Mouse (Mus musculus) CH12.LX (cell line): Measurements from ENCODE around the gene Cfap126. TPM values are rescaled to one million over a fixed set of nuclear protein-coding genes. Genes with fewer than 3 reads are reported as not detected.

Experiments used
- DNase-seq: peaks from one replicate; pipeline ENCODE4 v3.0.0-alpha.2; 2013; ENCODE audit errors: extremely low read depth
- H3K27ac ChIP-seq: 2 replicates; pipeline ENCODE4 v1.5.1; 2012; ENCODE audit warnings: low read depth, mild to moderate bottlenecking, control low read depth, moderate library complexity; ENCODE audit not compliant: insufficient read depth
- H3K27me3 ChIP-seq: replicated peaks from 2 replicates; pipeline ENCODE3; 2012; ENCODE audit warnings: inconsistent platforms
- H3K36me3 ChIP-seq, 2 experiments: replicated peaks in 1 of 2; 2 replicates each; pipeline versions ENCODE3 to v1.6.1; 2012; ENCODE audit warnings: inconsistent platforms in 1 of 2, low read length in 1 of 2, mild to moderate bottlenecking in 1 of 2, mixed read lengths in 1 of 2, moderate library complexity in 1 of 2; ENCODE audit not compliant: control insufficient read depth in 1 of 2, insufficient read depth in 1 of 2
- H3K4me1 ChIP-seq, 2 experiments: 2 replicates each; pipeline ENCODE4 v1.6.1; 2012; ENCODE audit warnings: inconsistent platforms in 1 of 2, moderate library complexity in 1 of 2; ENCODE audit not compliant: insufficient read depth in 2 of 2, control insufficient read depth in 1 of 2
- H3K4me2 ChIP-seq: 2 replicates; pipeline ENCODE4 v1.6.1; 2012; ENCODE audit warnings: low read depth, mild to moderate bottlenecking, control low read depth; ENCODE audit not compliant: poor library complexity, insufficient read depth, severe bottlenecking
- H3K4me3 ChIP-seq, 3 experiments: fragments of 150-350 bp in 1 of 3; sonication (generic) in 1 of 3; replicated peaks in 1 of 3; 2 replicates each; pipeline versions ENCODE3 to v1.5.1; 2011 to 2012; ENCODE audit warnings: low read depth in 2 of 3, low read length in 2 of 3, mild to moderate bottlenecking in 2 of 3, moderate library complexity in 2 of 3, control low read depth in 1 of 3, improper control_type of control experiment in 1 of 3, inconsistent platforms in 1 of 3, mixed read lengths in 1 of 3; ENCODE audit not compliant: poor library complexity in 1 of 3
- H3K79me2 ChIP-seq: replicated peaks from 2 replicates; pipeline ENCODE4 v1.6.1; 2012; ENCODE audit warnings: mild to moderate bottlenecking, moderate library complexity; ENCODE audit not compliant: control insufficient read depth, poor library complexity, insufficient read depth, severe bottlenecking; ENCODE audit errors: extremely low read depth
- H3K9ac ChIP-seq: 2 replicates; pipeline ENCODE4 v1.6.1; 2012; ENCODE audit warnings: low read depth, mild to moderate bottlenecking, control low read depth, moderate library complexity; ENCODE audit not compliant: insufficient read depth
- H3K9me3 ChIP-seq: replicated peaks from 2 replicates; pipeline ENCODE3; 2012; ENCODE audit warnings: low read length, inconsistent platforms, mixed read lengths
- BHLHE40 ChIP-seq: IDR thresholded peaks from 2 replicates; pipeline ENCODE4 v1.6.1; 2011; ENCODE audit warnings: mild to moderate bottlenecking, low read depth, low read length, improper control_type of control experiment
- CHD2 ChIP-seq: IDR thresholded peaks from 2 replicates; pipeline ENCODE4 v1.6.1; 2011; ENCODE audit warnings: low read length, improper control_type of control experiment
- CTCF ChIP-seq, 2 experiments: IDR thresholded peaks in 1 of 2; conservative IDR thresholded peaks in 1 of 2; 2 replicates each; pipeline ENCODE4 v1.5.1; 2011 to 2012; ENCODE audit warnings: low read depth in 2 of 2, low read length in 2 of 2, improper control_type of control experiment in 1 of 2, inconsistent platforms in 1 of 2, mild to moderate bottlenecking in 1 of 2, moderate library complexity in 1 of 2
- E2F4 ChIP-seq: IDR thresholded peaks from 2 replicates; pipeline ENCODE4 v1.6.1; 2011; ENCODE audit warnings: low read depth, low read length, improper control_type of control experiment; ENCODE audit not compliant: insufficient replicate concordance
- EP300 ChIP-seq: IDR thresholded peaks from 2 replicates; pipeline ENCODE4 v1.6.1; 2011; ENCODE audit warnings: low read length, improper control_type of control experiment
- ETS1 ChIP-seq: conservative IDR thresholded peaks from 2 replicates; pipeline ENCODE4 v1.6.1; 2012; ENCODE audit warnings: low read depth, mild to moderate bottlenecking, inconsistent platforms, low read length, improper control_type of control experiment, moderate library complexity
- GABPA ChIP-seq: IDR thresholded peaks from 2 replicates; pipeline ENCODE4 v1.6.1; 2012; ENCODE audit warnings: low read depth, low read length, improper control_type of control experiment, inconsistent platforms; ENCODE audit not compliant: insufficient replicate concordance
- IRF4 ChIP-seq: IDR thresholded peaks from 2 replicates; pipeline ENCODE4 v1.6.1; 2014; ENCODE audit warnings: low read depth, mild to moderate bottlenecking, inconsistent platforms, low read length, improper control_type of control experiment
- JUN ChIP-seq: IDR thresholded peaks from 2 replicates; pipeline ENCODE4 v1.6.1; 2011; ENCODE audit warnings: low read depth, mild to moderate bottlenecking, low read length, improper control_type of control experiment, moderate library complexity; ENCODE audit not compliant: insufficient read depth
- KAT2A ChIP-seq: IDR thresholded peaks from 2 replicates; pipeline ENCODE4 v1.6.1; 2012; ENCODE audit warnings: low read length, improper control_type of control experiment, inconsistent platforms; ENCODE audit not compliant: insufficient replicate concordance
- MAX ChIP-seq: IDR thresholded peaks from 2 replicates; pipeline ENCODE4 v1.6.1; 2011; ENCODE audit warnings: low read length, improper control_type of control experiment
- MEF2A ChIP-seq: IDR thresholded peaks from 2 replicates; pipeline ENCODE4 v1.6.1; 2014; ENCODE audit warnings: low read depth, mild to moderate bottlenecking, inconsistent platforms, low read length, improper control_type of control experiment, borderline replicate concordance
- MXI1 ChIP-seq: IDR thresholded peaks from 2 replicates; pipeline ENCODE4 v1.6.1; 2011; ENCODE audit warnings: mild to moderate bottlenecking, low read depth, low read length, improper control_type of control experiment
- MYC ChIP-seq: IDR thresholded peaks from 2 replicates; pipeline ENCODE4 v1.6.1; 2011; ENCODE audit warnings: low read depth, mild to moderate bottlenecking, improper control_type of control experiment, low read length
- NELFE ChIP-seq: IDR thresholded peaks from 2 replicates; pipeline ENCODE4 v1.6.1; 2011; ENCODE audit warnings: low read depth, low read length, improper control_type of control experiment
- NRF1 ChIP-seq: IDR thresholded peaks from 2 replicates; pipeline ENCODE4 v1.6.1; 2014; ENCODE audit warnings: low read depth, mild to moderate bottlenecking, inconsistent platforms, low read length, improper control_type of control experiment, moderate library complexity
- PAX5 ChIP-seq: IDR thresholded peaks from 2 replicates; pipeline ENCODE4 v1.6.1; 2012; ENCODE audit warnings: low read length, inconsistent platforms, mixed read lengths
- RAD21 ChIP-seq: IDR thresholded peaks from 2 replicates; pipeline ENCODE4 v1.6.1; 2011; ENCODE audit warnings: low read depth, mild to moderate bottlenecking, low read length, improper control_type of control experiment, moderate library complexity
- RCOR1 ChIP-seq: conservative IDR thresholded peaks from 2 replicates; pipeline ENCODE4 v1.6.1; 2012; ENCODE audit warnings: low read depth, mild to moderate bottlenecking, inconsistent platforms, low read length, improper control_type of control experiment
- SIN3A ChIP-seq: IDR thresholded peaks from 2 replicates; pipeline ENCODE4 v1.6.1; 2012; ENCODE audit warnings: low read length, improper control_type of control experiment, inconsistent platforms
- SMC3 ChIP-seq: IDR thresholded peaks from 2 replicates; pipeline ENCODE4 v1.6.1; 2011; ENCODE audit warnings: low read depth, low read length, improper control_type of control experiment
- TBP ChIP-seq: conservative IDR thresholded peaks from 2 replicates; pipeline ENCODE4 v1.6.1; 2011; ENCODE audit warnings: low read depth, low read length, improper control_type of control experiment
- USF1 ChIP-seq: IDR thresholded peaks from 2 replicates; pipeline ENCODE4 v1.6.1; 2014; ENCODE audit warnings: low read depth, mild to moderate bottlenecking, inconsistent platforms, low read length, improper control_type of control experiment
- USF2 ChIP-seq: conservative IDR thresholded peaks from 2 replicates; pipeline ENCODE4 v1.6.1; 2011; ENCODE audit warnings: low read depth, low read length, improper control_type of control experiment
- ZNF384 ChIP-seq: IDR thresholded peaks from 2 replicates; pipeline ENCODE4 v1.6.1; 2012; ENCODE audit warnings: low read depth, low read length, improper control_type of control experiment, inconsistent platforms
- dilution Hi-C: fragments of 300-500 bp; cut with MboI; formaldehyde crosslinking; loops from 2 replicates; pipeline ENCODE4 v1.14.3; 2020; ENCODE audit warnings: low sequenced_read_pairs; ENCODE audit not compliant: extremely low pct_unique_long_range_greater_than_20kb, extremely low pct_ligation_motif_present
- in situ Hi-C: fragments of 300-500 bp; cut with MboI; formaldehyde crosslinking; loops from 3 replicates; pipeline ENCODE4 v1.14.3; 2019; ENCODE audit warnings: low sequenced_read_pairs, low pct_ligation_motif_present, low pct_unique_long_range_greater_than_20kb, mixed read lengths
- polyA plus RNA-seq: library from polyadenylated mRNA; unstranded; fragments of >175 nt; gene quantifications from 2 replicates; pipeline ENCODE4 v1.2.1, GENCODE M21; 2012; ENCODE audit warnings: low read depth; ENCODE audit not compliant: insufficient read length
- total RNA-seq, 2 experiments: library from RNA; depleted of rRNA; stranded (reverse); fragments of 300-350 nt in 1 of 2; fragments of >200 nt in 1 of 2; gene quantifications; 2 replicates each; pipeline ENCODE4 v1.2.3; 2012 to 2014

Gene Cfap126
- total and polyA plus RNA-seq, 3 experiments = 0.79 to 3.4 (median 2.0) TPM

GRCm38 (mm10) chr1:171162526-171162925 is 48.8 kb downstream of the Cfap126 start:
- no peak for DNase-seq
- H3K27ac ChIP-seq = no peak overlapping the region
- H3K4me2 ChIP-seq = no peak overlapping the region
- peaks cover 0 to 5% of the 10 kb centered on the region in 2 experiments; a peak in 2 of 4 replicates for H3K4me1 ChIP-seq
- H3K36me3 ChIP-seq = no peaks in the 10 kb centered on the region
- dilution Hi-C loops = no loop called here
- H3K79me2 ChIP-seq = no peaks in the 10 kb centered on the region
- H3K9ac ChIP-seq = no peak overlapping the region
- peaks cover 4% of the 10 kb centered on the region for H3K27me3 ChIP-seq
- H3K9me3 ChIP-seq = no peaks in the 10 kb centered on the region
- no peak overlapping the region for H3K4me3 ChIP-seq
- TF ChIP-seq CHD2 = no peak
- no peak for TF ChIP-seq GABPA
- no peak for TF ChIP-seq NELFE
- no peak for TF ChIP-seq ZNF384
- no peak for TF ChIP-seq CTCF (conservative IDR thresholded peaks at IDR 0.05 in 1 of 2, IDR thresholded peaks at IDR 0.05 in 1 of 2; ENCODE audit: low read depth in 2 of 2, low read length in 2 of 2)
- no peak for TF ChIP-seq E2F4
- TF ChIP-seq MXI1 = no peak
- in situ Hi-C loops = no loop called here

- TF ChIP-seq USF2 = no peak
- no peak for TF ChIP-seq NRF1
- peak; percentile 66 for TF ChIP-seq ZNF384
- peak; percentile 54 for TF ChIP-seq RAD21
- peak in 1 of 2 experiments; percentile 74; a peak in 3 of 4 replicates for TF ChIP-seq CTCF (conservative IDR thresholded peaks at IDR 0.05 in 1 of 2, IDR thresholded peaks at IDR 0.05 in 1 of 2; ENCODE audit: low read depth in 2 of 2, low read length in 2 of 2)
- TF ChIP-seq MXI1 = no peak
- TF ChIP-seq RCOR1 = no peak
- TF ChIP-seq SIN3A = no peak
- TF ChIP-seq GABPA = no peak
- peak; percentile 53 for TF ChIP-seq SMC3
- TF ChIP-seq MYC = no peak
- TF ChIP-seq KAT2A = no peak
- TF ChIP-seq USF1 = no peak
- no peak for TF ChIP-seq ETS1
- TF ChIP-seq TBP = no peak
- TF ChIP-seq BHLHE40 = no peak
- no peak for TF ChIP-seq NELFE
- no peak for TF ChIP-seq MAX
- TF ChIP-seq PAX5 = no peak
- TF ChIP-seq EP300 = no peak
- no peak for TF ChIP-seq CHD2
- no peak for TF ChIP-seq JUN
- no peak for TF ChIP-seq MEF2A
- no peak for TF ChIP-seq IRF4
- in situ Hi-C loops (no loop called here), dilution Hi-C loops (no loop called here)
- Histone ChIP-seq H3K4me2 (no peak overlapping the region; the same call in 1 of the 2 replicates), H3K27me3 (peaks cover 10% of the 10 kb centered on the region), H3K36me3 (no peaks in the 10 kb centered on the region), H3K9me3 (no peaks in the 10 kb centered on the region), H3K79me2 (no peaks in the 10 kb centered on the region), H3K27ac (no peak overlapping the region), H3K4me1 (peaks cover 0 to 3% of the 10 kb centered on the region in 2 experiments; a peak in 2 of 4 replicates), H3K4me3 (no peak overlapping the region), H3K9ac (no peak overlapping the region; the same call in 1 of the 2 replicates)
- peak; percentile 39 for DNase-seq
Measured at GRCm38 (mm10) chr1:171164258-171164657, 50.5 kb downstream of the Cfap126 start.
